Mouse (Mus musculus) thymus, adult 2 months (tissue): ENCODE measurements around the gene Polr3b.

ENCODE experiments used
- CTCF ChIP-seq: fragments of 200-500 bp; IDR thresholded peaks from 2 replicates; pipeline ENCODE4 v1.5.1; 2012; ENCODE audit warnings: mild to moderate bottlenecking, control low read depth, low read length, moderate library complexity, borderline replicate concordance; ENCODE audit not compliant: control insufficient read depth, poor library complexity, insufficient read depth; ENCODE audit errors: extremely low read depth
- POLR2A ChIP-seq: fragments of 200-500 bp; IDR thresholded peaks from 2 replicates; pipeline ENCODE4 v1.6.1; 2012; ENCODE audit warnings: mild to moderate bottlenecking, low read length, control low read depth, moderate library complexity; ENCODE audit not compliant: control insufficient read depth, poor library complexity, insufficient read depth; ENCODE audit errors: extremely low read depth

GRCm38 (mm10) chr10:84711940-84712339 is 89.8 kb downstream of the Polr3b start:
- TF ChIP-seq POLR2A = no peak
- TF ChIP-seq CTCF = no peak
